In genomic region chr4:65610329-65610728, GRCm38 (mm10) we compare ENCODE assay signal across 22 mouse cellular contexts. TPM values are rescaled to one million over a fixed set of nuclear protein-coding genes. Genes with fewer than 3 reads are reported as not detected.
A peak's percentile ranks its signal among the peaks of the same experiment; 100 is the strongest.
DNase-seq lines count a peak whose midpoint lies in the region; ATAC-seq lines count a peak whose summit lies in the region.
"Had no signal": no experiment of that assay in that cellular context is flagged by ENCODE, and none has a peak within 500 bp of the region (broad histone marks: within the 10 kb centered on the region; RNA-seq: fewer than 3 reads in every experiment).

No protein-coding gene starts in this region.

- H3K4me3 ChIP-seq in kidney, embryonic 14.5 days (ENCODE audit: low read length) = no peak overlapping the region
- H3K4me3 ChIP-seq in brown adipose tissue, adult 24 weeks (ENCODE audit: insufficient read depth, low read depth, low read length) = no peak overlapping the region
- no peak overlapping the region for H3K4me3 ChIP-seq in limb, embryonic 15.5 days
- H3K4me3 ChIP-seq: embryonic facial prominence, embryonic 15.5 days; hindbrain, embryonic 12.5 days; intestine, embryonic 15.5 days; myocyte; neural tube, embryonic 15.5 days had no signal

- DNase-seq in cerebellum, adult 9-11 months = peak; percentile 67
- no peak for DNase-seq in cerebellum, postnatal 36 days
- DNase-seq in kidney, adult 9 months = peak; percentile 17
- DNase-seq in retina, postnatal 1 day = no peak
- DNase-seq: adrenal gland, postnatal 14 days; B cell, adult 2 months; embryo, embryonic 11 days; gastrocnemius, postnatal 10 days; liver; lung, adult 2 months; thymus, postnatal 4 days had no signal

- no peak for ATAC-seq in kidney, embryonic 14.5 days (ENCODE audit: low FRiP score, low TSS enrichment)
- ATAC-seq in limb, embryonic 15.5 days (ENCODE audit: insufficient number of reproducible peaks, low FRiP score, low TSS enrichment, low read depth) = no peak
- ATAC-seq: intestine, embryonic 15.5 days had no signal

- no peak overlapping the region for H3K4me2 ChIP-seq in kidney, embryonic 14.5 days (replicated peaks; ENCODE audit: low read depth, low read length)
- no peak overlapping the region for H3K4me2 ChIP-seq in limb, embryonic 15.5 days
- H3K4me2 ChIP-seq: embryonic facial prominence, embryonic 15.5 days; hindbrain, embryonic 12.5 days; intestine, embryonic 15.5 days; midbrain, embryonic 11.5 days; neural tube, embryonic 15.5 days had no signal

- H3K27ac ChIP-seq in kidney, embryonic 14.5 days (ENCODE audit: low read depth, low read length) = no peak overlapping the region
- H3K27ac ChIP-seq in brown adipose tissue, adult 24 weeks (replicated peaks; ENCODE audit: low read depth, low read length) = peak overlapping the region; percentile 96
- H3K27ac ChIP-seq in limb, embryonic 15.5 days = peak overlapping the region; percentile 33; the same call in 1 of the 2 replicates
- H3K27ac ChIP-seq: embryonic facial prominence, embryonic 15.5 days; hindbrain, embryonic 12.5 days; intestine, embryonic 15.5 days; kidney, postnatal 0 days; macrophage; neural tube, embryonic 15.5 days had no signal

- H3K4me1 ChIP-seq in kidney, embryonic 14.5 days (ENCODE audit: control insufficient read depth, insufficient read depth, low read length) = peaks cover 10% of the 10 kb centered on the region
- peaks cover 14% of the 10 kb centered on the region for H3K4me1 ChIP-seq in brown adipose tissue, adult 24 weeks (ENCODE audit: control insufficient read depth, insufficient read depth, insufficient read length, low read length)
- peaks cover 31% of the 10 kb centered on the region for H3K4me1 ChIP-seq in limb, embryonic 15.5 days

- WGBS in kidney, embryonic 14.5 days = 79% methylated on average over 5 of the region's 5 CpGs
- 59% methylated on average over 5 of the region's 5 CpGs for WGBS in limb, embryonic 15.5 days

- H3K27me3 ChIP-seq in kidney, embryonic 14.5 days (ENCODE audit: control insufficient read depth, insufficient read depth, low read length) = no peaks in the 10 kb centered on the region
- no peaks in the 10 kb centered on the region for H3K27me3 ChIP-seq in limb, embryonic 15.5 days
- H3K27me3 ChIP-seq: embryonic facial prominence, embryonic 15.5 days; hindbrain, embryonic 12.5 days; intestine, embryonic 15.5 days; neural tube, embryonic 15.5 days had no signal

- H3K9me3 ChIP-seq in kidney, embryonic 14.5 days (ENCODE audit: control insufficient read depth, low read length) = no peaks in the 10 kb centered on the region
- no peaks in the 10 kb centered on the region for H3K9me3 ChIP-seq in limb, embryonic 15.5 days
- H3K9me3 ChIP-seq: embryonic facial prominence, embryonic 15.5 days; hindbrain, embryonic 12.5 days; intestine, embryonic 15.5 days; neural tube, embryonic 15.5 days had no signal

- H3K9ac ChIP-seq in kidney, embryonic 14.5 days (ENCODE audit: low read depth, low read length) = no peak overlapping the region
- H3K9ac ChIP-seq in limb, embryonic 15.5 days = no peak overlapping the region
- H3K9ac ChIP-seq: embryonic facial prominence, embryonic 15.5 days; hindbrain, embryonic 12.5 days; intestine, embryonic 15.5 days; neural tube, embryonic 15.5 days had no signal

- peaks cover 24% of the 10 kb centered on the region for H3K36me3 ChIP-seq in kidney, embryonic 14.5 days (ENCODE audit: control insufficient read depth, insufficient read depth, low read length)
- H3K36me3 ChIP-seq in limb, embryonic 15.5 days = peaks cover 24% of the 10 kb centered on the region

RNA-seq across cellular contexts. Expression of gene Trim32, which starts 5.5 kb away (rescaled TPM):
- polyA plus RNA-seq in kidney, embryonic 14.5 days (2014; fragmentation: Nextera tagmentation; extraction: Ambion mirVana) = 31.0 and 56.2 TPM in 2 replicates
- 8.1 and 8.7 TPM in 2 replicates for polyA plus RNA-seq in brown adipose tissue, adult 24 weeks (2012; ENCODE audit: insufficient read depth, insufficient read length, missing spikeins)
- polyA plus RNA-seq in limb, embryonic 15.5 days (2015; fragmentation: Nextera tagmentation; extraction: Ambion mirVana) = 44.3 and 48.9 TPM in 2 replicates

Comparison
In these comparisons a context has a peak if more than half of its experiments do, and no peak if none do; other contexts are left out.
1. DNase-seq: peak in cerebellum, adult 9-11 months (single experiment) and kidney, adult 9 months (single experiment); none in cerebellum, postnatal 36 days (0 of 2) and retina, postnatal 1 day (single experiment).